ENCODE assay signal across 8 mouse cellular contexts in genomic region chr13:21530781-21531201, GRCm38 (mm10). TPM values are rescaled to one million over a fixed set of nuclear protein-coding genes. Genes with fewer than 3 reads are reported as not detected.
DNase-seq lines count a peak whose midpoint lies in the region; ATAC-seq lines count a peak whose summit lies in the region.

Gene Zkscan8 (minus strand): TSS chr13:21531120.

- peak; percentile 83 for DNase-seq in T-cell, adult 2 months (ENCODE audit: low spot score)
- DNase-seq in cerebellum, postnatal 36 days, result peak; percentile 90 to 95
- DNase-seq in frontal cortex, postnatal 36 days (ENCODE audit: low spot score in 2 of 2), result peak; percentile 88 to 89
- peak; percentile 85 to 88 for DNase-seq in left cerebral cortex, adult 18-20 months (ENCODE audit: low spot score in 2 of 2)
- DNase-seq in right cerebral cortex, adult 18-20 months, result peak; percentile 90
- DNase-seq in urinary bladder, postnatal 10 days (ENCODE audit: low spot score), result peak; percentile 24

- H3K4me1 ChIP-seq in hindbrain, embryonic 16.5 days (ENCODE audit: control insufficient read depth, insufficient read depth, low read depth, low read length), result peaks cover 3% of the 10 kb centered on the region

- ATAC-seq in hindbrain, embryonic 16.5 days, result peak; percentile 100

- peak within 1 kb of the TSS; percentile 99 for H3K9ac ChIP-seq in hindbrain, embryonic 16.5 days (ENCODE audit: low read depth, low read length)

- peak within 1 kb of the TSS; percentile 95 for H3K4me3 ChIP-seq in hindbrain, embryonic 16.5 days (ENCODE audit: low read length)
- peak within 1 kb of the TSS; percentile 46 for H3K4me3 ChIP-seq in macrophage (ENCODE audit: inconsistent target)

- H3K79me2 ChIP-seq in macrophage (ENCODE audit: inconsistent target), result no peaks in the 10 kb centered on the region

- no peaks in the 10 kb centered on the region for H3K9me3 ChIP-seq in hindbrain, embryonic 16.5 days (ENCODE audit: control insufficient read depth, low read length)

- WGBS in hindbrain, embryonic 16.5 days, result under 1% methylated on average over 39 of the region's 39 CpGs
- 1% methylated on average over 26 of the region's 39 CpGs for WGBS in macrophage (ENCODE audit: missing documents)

- H3K4me2 ChIP-seq in hindbrain, embryonic 16.5 days (ENCODE audit: low read length), result peak within 1 kb of the TSS; percentile 74

- H3K27me3 ChIP-seq in hindbrain, embryonic 16.5 days (replicated peaks; ENCODE audit: control insufficient read depth, insufficient read depth, low read length), result no peaks in the 10 kb centered on the region

- peaks cover 5% of the 10 kb centered on the region for H3K36me3 ChIP-seq in hindbrain, embryonic 16.5 days (ENCODE audit: control insufficient read depth, insufficient read depth, low read length)
- peaks cover 7% of the 10 kb centered on the region; the same call in 1 of the 2 replicates for H3K36me3 ChIP-seq in macrophage (ENCODE audit: inconsistent target)

- H3K27ac ChIP-seq in hindbrain, embryonic 16.5 days (ENCODE audit: low read depth, low read length), result peak within 1 kb of the TSS; percentile 91
- H3K27ac ChIP-seq in macrophage, result no peak within 1 kb of the TSS

RNA-seq across cellular contexts. Expression of gene Zkscan8, which starts in this region (rescaled TPM):
- polyA plus RNA-seq in hindbrain, embryonic 16.5 days (2015; fragmentation: Nextera tagmentation; extraction: Ambion mirVana), result 4.3 and 4.4 TPM in 2 replicates
- total RNA-seq in left cerebral cortex, adult 18-20 months (2021), result 10 to 100 TPM; 13.1 to 18.5 TPM
- total RNA-seq in macrophage (2018; cell fraction: chromatin; rRNA removed), result 10 to 100 TPM in 15 of 26 experiments, 1 to 10 TPM in 11; 1.8 to 32.7 (median 11.3) TPM
- total RNA-seq in macrophage (2018; cell fraction: cytosol; rRNA removed), result 1 to 10 TPM; 1.1 to 6.3 (median 4.0) TPM
- total RNA-seq in macrophage (2018; cell fraction: nucleus; rRNA removed), result 10 to 100 TPM in 13 of 26 experiments, 1 to 10 TPM in 13; 2.2 to 33.4 (median 8.4) TPM
- polyA plus RNA-seq in macrophage (2018), result 3.0 to 3.6 TPM (median 3.4 TPM) in 3 replicates

Comparison
In these comparisons a context has a peak if more than half of its experiments do, and no peak if none do; other contexts are left out.
1. DNase-seq: peak in every context shown above with its lines; median percentile 92 in cerebellum, postnatal 36 days; 90 in right cerebral cortex, adult 18-20 months; 88 in frontal cortex, postnatal 36 days; 86 in left cerebral cortex, adult 18-20 months; 83 in T-cell, adult 2 months; 24 in urinary bladder, postnatal 10 days.